Mouse (Mus musculus): ENCODE results near the gene Mettl25.

The Mettl25 gene

GRCm38 (mm10) chr10:105753831-105754605, 87.2 kb downstream of the Mettl25 start:
- DNase-seq (ENCODE audit: low spot score) = no peak

- no peak for DNase-seq (ENCODE audit: low spot score)
These were observed 95.2 kb downstream of the Mettl25 start for GRCm38 (mm10) chr10:105746019-105746418.

GRCm38 (mm10) chr10:105741736-105742135, 99.4 kb downstream of the Mettl25 start:
- DNase-seq (ENCODE audit: low spot score) = no peak

GRCm38 (mm10) chr10:105738942-105739341, 102.2 kb downstream of the Mettl25 start:
- DNase-seq (ENCODE audit: low spot score) = no peak

- DNase-seq (ENCODE audit: low spot score) = no peak
These were observed 113.4 kb downstream of the Mettl25 start for GRCm38 (mm10) chr10:105727798-105728197.

- DNase-seq (ENCODE audit: low spot score) = no peak
These were observed 113.8 kb downstream of the Mettl25 start for GRCm38 (mm10) chr10:105727353-105727752.

- DNase-seq (ENCODE audit: low spot score) = no peak
These were observed 126.3 kb downstream of the Mettl25 start for GRCm38 (mm10) chr10:105714844-105715243.

GRCm38 (mm10) chr10:105714366-105714765, 126.8 kb downstream of the Mettl25 start:
- DNase-seq (ENCODE audit: low spot score) = no peak

GRCm38 (mm10) chr10:105713222-105713621, 128.0 kb downstream of the Mettl25 start:
- DNase-seq (ENCODE audit: low spot score) = no peak
